Mouse (Mus musculus) thymus, adult 2 months (tissue): ENCODE measurements around the gene Klf6. TPM values are rescaled to one million over a fixed set of nuclear protein-coding genes. Genes with fewer than 3 reads are reported as not detected.

Source experiments
- DNase-seq: peaks from one replicate; pipeline ENCODE4 v3.0.0; 2021
- H3K27ac ChIP-seq: fragments of 200-500 bp; 2 replicates; pipeline ENCODE4 v1.5.1; 2012; ENCODE audit warnings: low read length, control low read depth; ENCODE audit not compliant: control insufficient read depth, insufficient read depth
- H3K27me3 ChIP-seq: fragments of 200-500 bp; 2 replicates; pipeline ENCODE4 v1.6.1; 2012; ENCODE audit warnings: mild to moderate bottlenecking, low read length, moderate library complexity, mixed read lengths; ENCODE audit not compliant: control insufficient read depth, insufficient read depth
- H3K36me3 ChIP-seq: fragments of 200-500 bp; 2 replicates; pipeline ENCODE4 v1.6.1; 2012; ENCODE audit warnings: mild to moderate bottlenecking, low read length, moderate library complexity; ENCODE audit not compliant: control insufficient read depth, insufficient read depth
- H3K4me1 ChIP-seq: fragments of 200-500 bp; replicated peaks from 2 replicates; pipeline ENCODE4 v1.6.1; 2012; ENCODE audit warnings: low read length; ENCODE audit not compliant: control insufficient read depth, insufficient read depth
- H3K4me3 ChIP-seq: fragments of 200-500 bp; 2 replicates; pipeline ENCODE4 v1.5.1; 2012; ENCODE audit warnings: mild to moderate bottlenecking, low read length, control low read depth, moderate library complexity; ENCODE audit not compliant: control insufficient read depth, insufficient read depth
- CTCF ChIP-seq: fragments of 200-500 bp; IDR thresholded peaks from 2 replicates; pipeline ENCODE4 v1.5.1; 2012; ENCODE audit warnings: mild to moderate bottlenecking, control low read depth, low read length, moderate library complexity, borderline replicate concordance; ENCODE audit not compliant: control insufficient read depth, poor library complexity, insufficient read depth; ENCODE audit errors: extremely low read depth
- POLR2A ChIP-seq: fragments of 200-500 bp; IDR thresholded peaks from 2 replicates; pipeline ENCODE4 v1.6.1; 2012; ENCODE audit warnings: mild to moderate bottlenecking, low read length, control low read depth, moderate library complexity; ENCODE audit not compliant: control insufficient read depth, poor library complexity, insufficient read depth; ENCODE audit errors: extremely low read depth
- WGBS: fragments of 180-500 bp; shearing (Covaris S2); methylation state at CpG from one replicate; pipeline ENCODE4 v1.1.7; 2018; 5-methylcytosine and 5-hydroxymethylcytosine counted together
- polyA plus RNA-seq: library from polyadenylated mRNA; depleted of rRNA; stranded (reverse); fragments of >200 nt; gene quantifications from 2 replicates; pipeline ENCODE4 v1.2.3, GENCODE M21; 2012

Klf6 gene
- polyA plus RNA-seq, 1 experiment = 21.8 TPM

DNA sequence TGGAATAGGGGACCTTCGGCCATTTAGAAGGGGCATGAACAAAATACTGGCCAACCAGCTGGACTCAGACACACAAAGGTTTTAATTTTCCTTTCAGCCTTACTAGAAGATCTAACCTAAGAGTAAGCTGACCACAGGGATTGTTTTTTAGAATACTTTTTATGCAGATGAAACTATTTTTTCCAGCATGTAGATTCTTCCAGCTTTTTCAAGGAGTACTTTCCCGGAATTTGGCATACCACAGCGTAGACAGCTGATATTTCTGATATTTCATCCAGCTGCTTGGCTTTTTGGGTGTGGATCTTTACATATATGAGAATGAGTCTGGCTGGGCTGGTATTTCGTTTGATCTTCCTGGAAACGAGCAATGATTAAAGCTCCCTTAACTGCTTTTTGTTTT is 8.2 kb downstream of the Klf6 start:
- no peak for TF ChIP-seq CTCF
- TF ChIP-seq POLR2A = no peak
- no peak overlapping the region for H3K27ac ChIP-seq
- 93% methylated on average over 5 of the region's 5 CpGs for whole genome bisulfite sequencing
- no peak for DNase-seq
- peaks cover 6% of the 10 kb centered on the region for H3K4me1 ChIP-seq
- H3K36me3 ChIP-seq = peaks cover 48% of the 10 kb centered on the region
- H3K4me3 ChIP-seq = no peak overlapping the region
- H3K27me3 ChIP-seq = no peaks in the 10 kb centered on the region

- peaks cover 6% of the 10 kb centered on the region for H3K4me1 ChIP-seq
- DNase-seq = no peak
- H3K36me3 ChIP-seq = peaks cover 46% of the 10 kb centered on the region
- no peak overlapping the region for H3K4me3 ChIP-seq
- TF ChIP-seq CTCF (no peak), POLR2A (no peak)
- no peak overlapping the region for H3K27ac ChIP-seq
- H3K27me3 ChIP-seq = no peaks in the 10 kb centered on the region
- WGBS = 89% methylated on average over 7 of the region's 7 CpGs
Observed at GRCm38 (mm10) chr13:5869842-5870241, 8.6 kb downstream of the Klf6 start.

DNA sequence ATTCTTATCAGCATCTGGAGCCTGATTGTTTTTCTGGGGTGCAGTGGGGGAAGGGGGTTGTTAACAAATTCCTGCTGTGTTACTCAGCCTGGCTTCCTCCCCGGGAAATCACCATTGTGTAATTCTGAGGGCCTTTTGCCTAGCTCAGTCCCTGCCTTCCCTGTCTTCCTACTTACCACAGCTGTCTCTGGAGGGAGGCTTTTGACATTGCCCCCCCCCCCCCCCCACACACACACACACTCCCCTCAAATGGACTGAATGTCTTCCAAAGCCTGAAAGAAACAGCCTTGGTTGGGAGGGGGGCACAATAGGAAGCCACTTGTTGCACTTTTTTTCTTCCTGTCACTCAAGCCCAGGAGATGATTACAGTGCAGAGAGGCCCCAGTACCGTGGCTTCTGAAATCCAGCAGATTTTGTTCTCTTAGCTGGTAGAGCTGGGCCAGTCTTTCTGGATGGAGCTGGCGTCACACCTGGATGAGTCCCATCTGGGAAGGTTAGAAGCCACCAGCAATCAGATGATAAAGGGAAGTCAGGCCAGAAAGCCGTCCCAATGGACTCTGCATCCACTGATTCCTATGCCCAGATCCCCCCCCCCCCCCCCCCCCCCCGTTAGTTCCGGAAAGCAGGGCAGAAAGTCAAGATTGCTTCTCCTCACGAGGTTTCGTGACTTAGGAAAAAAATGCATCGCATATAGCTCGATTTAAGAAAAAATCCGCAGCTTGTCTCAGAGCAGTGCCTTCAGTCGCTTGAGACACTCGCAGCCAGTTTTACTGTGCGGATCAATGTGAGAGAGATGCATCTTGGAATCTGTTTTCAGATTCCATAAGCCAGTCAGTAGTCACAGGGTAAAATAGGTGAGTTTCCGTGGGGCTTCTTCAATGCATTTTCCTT is 9.3 kb downstream of the Klf6 start:
- TF ChIP-seq POLR2A = no peak
- TF ChIP-seq CTCF = no peak
- no peaks in the 10 kb centered on the region for H3K27me3 ChIP-seq
- 70% methylated on average over 15 of the region's 15 CpGs for WGBS
- H3K36me3 ChIP-seq = peaks cover 38% of the 10 kb centered on the region
- H3K4me1 ChIP-seq = 0 out of 2 replicates have a peak, but pooled peaks cover 2% of the 10 kb centered on the region
- no peak for DNase-seq
- H3K27ac ChIP-seq = no peak overlapping the region
- no peak overlapping the region for H3K4me3 ChIP-seq

DNA sequence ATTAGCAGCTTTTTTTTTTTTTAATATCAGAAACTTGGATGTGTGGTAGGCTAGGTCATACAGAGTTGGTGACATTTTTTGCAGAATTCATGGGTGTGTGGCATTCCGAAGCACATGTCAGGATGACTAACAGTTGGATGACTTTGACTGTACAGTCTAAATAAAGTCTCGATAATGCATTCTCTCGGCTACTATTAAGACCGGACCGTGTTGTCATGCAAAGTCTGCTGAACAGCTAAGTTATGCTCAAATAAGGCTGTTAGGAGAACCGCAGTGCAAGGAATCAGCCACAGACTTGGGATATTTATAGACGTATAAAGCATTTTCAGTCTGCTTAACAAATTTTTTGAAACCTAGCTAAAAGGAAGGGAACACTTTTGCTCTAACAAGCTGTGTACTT is 10.1 kb downstream of the Klf6 start:
- TF ChIP-seq CTCF (no peak), POLR2A (no peak)
- no peak for DNase-seq
- Histone ChIP-seq H3K27me3 (no peaks in the 10 kb centered on the region), H3K27ac (no peak overlapping the region), H3K4me1 (no peaks in the 10 kb centered on the region), H3K4me3 (no peak overlapping the region), H3K36me3 (peaks cover 30% of the 10 kb centered on the region)
- 91% methylated on average over 7 of the region's 7 CpGs for WGBS

DNA sequence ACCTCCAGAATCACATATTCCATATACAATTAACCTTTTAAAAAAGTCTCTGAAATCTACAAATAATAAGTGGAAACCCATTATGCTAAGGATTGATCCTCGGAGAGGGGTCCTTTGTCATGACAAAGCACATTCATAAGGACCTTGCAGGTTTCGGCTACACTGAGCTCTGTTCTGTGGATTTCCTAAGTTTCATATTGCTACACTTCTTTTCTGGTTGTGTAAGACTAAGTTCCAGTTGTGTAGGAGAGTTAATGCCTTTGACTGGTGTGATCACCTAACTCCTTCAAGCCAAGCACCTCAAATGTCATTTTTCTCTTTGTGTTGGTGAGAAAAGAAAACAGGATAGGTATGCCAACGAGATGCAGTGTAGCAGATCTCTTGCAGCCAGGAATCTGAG is 12.4 kb downstream of the Klf6 start:
- no peak overlapping the region for H3K4me3 ChIP-seq
- WGBS = 94% methylated on average over 3 of the region's 3 CpGs
- no peaks in the 10 kb centered on the region for H3K27me3 ChIP-seq
- TF ChIP-seq CTCF = no peak
- TF ChIP-seq POLR2A = no peak
- no peaks in the 10 kb centered on the region for H3K4me1 ChIP-seq
- H3K36me3 ChIP-seq = peaks cover 8% of the 10 kb centered on the region
- H3K27ac ChIP-seq = no peak overlapping the region
- DNase-seq = no peak

DNA sequence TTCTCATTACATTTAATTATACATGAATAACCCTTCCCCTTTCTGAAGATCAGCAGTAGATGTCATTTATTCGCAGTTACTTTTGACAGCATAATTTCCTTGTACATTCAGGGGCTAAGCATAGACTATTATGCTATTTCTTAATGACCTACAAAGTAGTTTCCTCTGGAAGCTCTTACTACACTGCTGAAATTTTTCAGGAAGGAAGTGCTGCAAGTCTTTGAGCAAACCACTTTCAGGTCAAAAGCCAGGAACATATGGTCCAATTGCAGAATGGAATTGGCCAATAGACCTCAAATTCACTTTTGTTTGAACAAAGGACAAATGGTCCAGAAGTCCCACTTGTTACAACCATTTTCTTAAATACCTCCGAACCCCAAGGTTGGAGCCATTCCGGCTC is 14.2 kb downstream of the Klf6 start:
- no peak overlapping the region for H3K4me3 ChIP-seq
- no peak for TF ChIP-seq POLR2A
- TF ChIP-seq CTCF = no peak
- no peaks in the 10 kb centered on the region for H3K27me3 ChIP-seq
- H3K36me3 ChIP-seq = no peaks in the 10 kb centered on the region
- WGBS = 67% methylated on average over 3 of the region's 3 CpGs
- H3K4me1 ChIP-seq = no peaks in the 10 kb centered on the region
- no peak overlapping the region for H3K27ac ChIP-seq
- DNase-seq = no peak

DNA sequence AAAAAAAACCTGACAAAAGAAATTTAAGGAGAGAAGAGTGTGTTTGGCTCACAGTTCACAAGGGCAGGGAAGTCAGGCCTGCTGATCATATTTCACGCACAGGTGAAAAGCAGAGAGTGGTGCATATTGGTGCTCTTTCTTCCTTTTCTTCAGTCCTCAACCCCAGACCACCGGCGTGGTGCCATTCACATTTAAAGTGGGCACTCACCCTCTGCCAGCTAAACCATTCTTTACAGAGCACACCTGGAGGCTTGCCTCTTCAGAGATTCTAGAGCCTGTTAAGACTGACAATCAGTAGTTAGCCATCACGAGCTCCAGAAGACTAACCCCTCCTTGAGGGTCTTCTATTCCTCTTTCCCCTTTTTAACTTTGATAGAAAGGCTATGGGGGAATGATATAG is 17.5 kb downstream of the Klf6 start:
- WGBS = 91% methylated on average over 4 of the region's 4 CpGs
- Histone ChIP-seq H3K27me3 (no peaks in the 10 kb centered on the region), H3K4me1 (no peaks in the 10 kb centered on the region), H3K36me3 (no peaks in the 10 kb centered on the region), H3K27ac (no peak overlapping the region), H3K4me3 (no peak overlapping the region)
- TF ChIP-seq CTCF = no peak
- TF ChIP-seq POLR2A = no peak
- no peak for DNase-seq
